Mouse (Mus musculus) myocyte (in vitro differentiated cells): ENCODE measurements at regions not wholly inside any gene's neighbourhood (a gene's known extent, or its start where the extent isn't known, plus 50 kb on each side); places are given as distances from the start of the nearest gene placed in this dataset.

ENCODE experiments used
- CEBPB ChIP-seq: IDR thresholded peaks from 2 replicates; pipeline ENCODE4 v1.6.1; 2011; ENCODE audit warnings: mild to moderate bottlenecking, moderate library complexity; ENCODE audit not compliant: poor library complexity, insufficient read depth, severe bottlenecking
- E2F4 ChIP-seq: IDR thresholded peaks from one replicate; pipeline ENCODE4 v1.6.1; 2011; ENCODE audit warnings: mild to moderate bottlenecking, control low read depth, moderate library complexity; ENCODE audit not compliant: insufficient read depth
- MAX ChIP-seq: IDR thresholded peaks from one replicate; pipeline ENCODE4 v1.6.1; 2011; ENCODE audit warnings: low read depth, mild to moderate bottlenecking, control low read depth
- MYOD1 ChIP-seq, 3 experiments: IDR thresholded peaks; one replicate each; pipeline ENCODE4 v1.6.1; 2011; ENCODE audit warnings: control low read depth in 2 of 3, low read depth in 2 of 3, mild to moderate bottlenecking in 2 of 3, moderate library complexity in 1 of 3; ENCODE audit not compliant: insufficient read length in 2 of 3, control insufficient read depth in 1 of 3
- MYOG ChIP-seq, 3 experiments: IDR thresholded peaks; one replicate each; pipeline ENCODE4 v1.6.1; 2011; ENCODE audit warnings: control low read depth in 2 of 3, low read depth in 2 of 3, mild to moderate bottlenecking in 2 of 3; ENCODE audit not compliant: insufficient read length in 2 of 3, control insufficient read depth in 1 of 3, insufficient read depth in 1 of 3
- POLR2A ChIP-seq: IDR thresholded peaks from one replicate; pipeline ENCODE4 v1.6.1; 2011; ENCODE audit warnings: low read depth, mild to moderate bottlenecking, control low read depth, moderate library complexity; ENCODE audit not compliant: insufficient read length
- POLR2AphosphoS2 ChIP-seq: IDR thresholded peaks from one replicate; pipeline ENCODE4 v1.6.1; 2011; ENCODE audit warnings: low read depth, control low read depth; ENCODE audit not compliant: insufficient read length
- REST ChIP-seq: IDR thresholded peaks from one replicate; pipeline ENCODE4 v1.6.1; 2011; ENCODE audit warnings: mild to moderate bottlenecking, control low read depth, moderate library complexity; ENCODE audit not compliant: insufficient read depth, insufficient read length
- TCF12 ChIP-seq: IDR thresholded peaks from one replicate; pipeline ENCODE4 v1.6.1; 2011; ENCODE audit warnings: mild to moderate bottlenecking, control low read depth; ENCODE audit not compliant: poor library complexity, insufficient read depth, severe bottlenecking
- USF1 ChIP-seq: IDR thresholded peaks from one replicate; pipeline ENCODE4 v1.6.1; 2011; ENCODE audit warnings: low read depth, mild to moderate bottlenecking, control low read depth, moderate library complexity

DNA sequence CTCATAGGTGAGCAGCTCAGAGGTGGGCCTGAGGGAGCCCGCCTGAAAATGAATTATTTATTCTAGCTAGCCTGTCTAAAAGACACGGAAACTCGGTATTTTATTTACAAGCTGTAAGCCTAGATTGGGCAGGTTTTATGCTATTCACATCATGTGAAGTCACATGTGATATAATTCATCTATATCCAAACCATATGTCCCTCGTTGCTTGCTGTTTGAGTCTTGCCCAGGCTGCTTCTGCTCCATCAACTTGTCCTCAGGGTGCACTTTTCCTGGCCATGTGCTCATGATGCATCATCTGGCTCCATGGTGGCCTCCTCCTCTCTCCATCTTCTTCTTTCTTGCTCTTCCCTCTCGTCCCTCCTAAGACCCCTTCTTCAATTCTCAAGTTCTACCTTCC, 53.0 kb upstream of the Gm11983 start:
- no peak for TF ChIP-seq POLR2A
- TF ChIP-seq POLR2AphosphoS2 = no peak
- TF ChIP-seq MYOG (IDR thresholded peaks at IDR 0.05; ENCODE audit: control insufficient read depth in 1 of 3, insufficient read depth in 1 of 3, insufficient read length in 2 of 3, low read depth in 2 of 3) = no peak
- no peak for TF ChIP-seq USF1
- TF ChIP-seq E2F4 = no peak
- no peak for TF ChIP-seq TCF12
- no peak for TF ChIP-seq REST
- TF ChIP-seq MAX = no peak
- TF ChIP-seq MYOD1 (IDR thresholded peaks at IDR 0.05; ENCODE audit: control insufficient read depth in 1 of 3, insufficient read length in 2 of 3, low read depth in 2 of 3) = no peak
- no peak for TF ChIP-seq CEBPB
